Mouse (Mus musculus) testis, postnatal 10 days (tissue): ENCODE data around the gene Cbx8.

Source experiments
- DNase-seq: peaks from one replicate; pipeline ENCODE4 v3.0.0; 2021; ENCODE audit warnings: low spot score

The Cbx8 gene

DNA sequence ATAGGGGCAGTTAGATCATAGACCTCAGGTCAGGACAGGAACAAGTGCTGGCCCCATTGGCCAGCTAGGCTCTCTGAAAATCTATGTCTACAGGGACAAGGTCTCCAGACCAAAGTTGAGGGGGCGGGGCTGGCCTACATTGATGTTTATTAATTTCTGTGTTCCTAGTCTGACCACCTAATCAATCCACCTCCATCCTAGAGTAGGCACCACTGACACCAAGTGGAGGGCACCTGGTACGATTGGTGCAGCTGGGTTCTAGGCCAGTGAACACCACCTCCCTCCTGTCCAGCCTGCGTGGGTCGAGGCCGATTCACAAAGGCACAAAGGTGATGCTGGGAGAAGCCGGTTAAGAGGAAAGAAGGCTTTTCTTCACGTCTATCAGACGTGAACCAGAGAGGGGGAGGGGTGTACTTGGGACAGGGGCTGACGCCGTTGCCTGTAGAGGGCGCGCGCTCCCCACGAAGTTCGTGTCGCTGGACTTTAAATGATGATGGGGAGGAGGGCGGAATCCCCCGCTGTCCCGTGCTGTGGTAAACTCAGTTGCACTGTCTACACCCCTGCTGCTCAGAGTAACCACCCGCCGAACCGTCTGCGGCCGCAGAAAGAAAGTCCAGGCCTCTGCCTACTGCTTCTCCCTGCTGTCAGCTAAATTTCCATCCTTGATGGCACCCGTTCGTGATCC is 6.8 kb downstream of the Cbx8 start:
- peak; percentile 93 for DNase-seq

DNA sequence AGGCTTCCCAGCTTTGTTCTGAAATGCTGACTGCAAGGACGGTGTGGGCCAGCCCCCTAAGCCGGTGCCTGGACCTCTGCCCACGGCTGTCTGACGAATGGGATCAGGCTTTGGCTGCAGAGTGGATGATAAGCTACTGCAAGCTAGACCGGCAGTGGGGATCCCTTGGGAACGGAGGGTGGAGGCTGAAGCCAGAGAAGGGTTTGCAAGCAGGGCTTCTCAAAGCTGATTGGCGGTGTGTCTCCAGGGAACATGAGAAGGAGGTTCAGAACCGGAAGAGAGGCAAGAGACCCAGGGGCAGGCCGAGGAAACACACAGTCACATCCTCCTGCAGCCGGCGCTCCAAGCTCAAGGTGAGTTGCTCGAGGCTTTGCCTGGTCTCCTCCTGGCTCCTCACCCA is 14.6 kb downstream of the Cbx8 start:
- no peak for DNase-seq

DNA sequence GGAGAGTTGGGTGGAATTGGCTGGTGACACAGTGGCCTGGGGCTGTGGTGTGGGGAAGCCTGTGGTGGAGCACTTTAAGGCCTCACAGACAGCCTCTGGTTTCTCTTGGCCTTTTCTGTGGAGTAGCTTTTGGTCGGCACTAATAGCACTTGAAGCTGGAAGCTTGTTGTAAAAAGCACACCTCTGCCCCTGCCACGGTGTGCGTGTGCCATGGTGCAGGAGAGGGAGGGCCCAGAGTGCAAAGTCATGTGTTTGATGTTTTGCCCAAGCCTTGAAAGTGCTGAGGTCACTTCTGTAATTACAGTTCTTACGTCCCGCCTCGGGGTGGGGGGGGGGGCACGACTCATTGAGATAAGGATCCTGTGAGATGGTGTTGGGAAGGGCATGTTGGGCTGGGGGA is 16.5 kb downstream of the Cbx8 start:
- no peak for DNase-seq

- DNase-seq, result peak; percentile 72
These were observed 17.2 kb downstream of the Cbx8 start for GRCm38 (mm10) chr11:119023616-119023980.

GRCm38 (mm10) chr11:119022895-119023615 is 17.7 kb downstream of the Cbx8 start, which contains the start of gene Cbx2:
TSS of gene Cbx2 (plus strand) at chr11:119022962.
- DNase-seq, result peak; percentile 92

GRCm38 (mm10) chr11:119022068-119022894 is 18.5 kb downstream of the Cbx8 start:
- no peak for DNase-seq

- no peak for DNase-seq
These were observed 19.6 kb downstream of the Cbx8 start for GRCm38 (mm10) chr11:119021180-119021579.

DNA sequence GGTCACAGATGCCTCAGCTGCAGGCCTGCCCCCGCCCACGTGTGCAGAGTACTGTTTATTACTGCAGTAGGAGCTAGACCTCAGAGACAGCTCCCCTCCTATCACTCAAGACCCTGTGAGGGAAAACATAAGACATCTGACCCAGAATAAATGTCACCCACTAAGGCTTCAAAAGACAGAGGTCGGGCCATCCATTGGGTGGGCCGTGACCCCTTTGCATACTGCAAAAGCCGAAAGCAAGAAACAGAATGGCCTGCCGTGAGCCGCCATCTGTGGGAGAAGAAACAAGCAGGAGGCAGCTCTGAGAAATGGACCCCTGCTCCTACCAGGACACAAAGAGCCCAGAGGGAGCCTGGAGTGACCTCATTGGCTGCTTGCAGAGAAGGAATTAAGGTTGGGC is 23.3 kb downstream of the Cbx8 start:
- DNase-seq, result no peak

DNA sequence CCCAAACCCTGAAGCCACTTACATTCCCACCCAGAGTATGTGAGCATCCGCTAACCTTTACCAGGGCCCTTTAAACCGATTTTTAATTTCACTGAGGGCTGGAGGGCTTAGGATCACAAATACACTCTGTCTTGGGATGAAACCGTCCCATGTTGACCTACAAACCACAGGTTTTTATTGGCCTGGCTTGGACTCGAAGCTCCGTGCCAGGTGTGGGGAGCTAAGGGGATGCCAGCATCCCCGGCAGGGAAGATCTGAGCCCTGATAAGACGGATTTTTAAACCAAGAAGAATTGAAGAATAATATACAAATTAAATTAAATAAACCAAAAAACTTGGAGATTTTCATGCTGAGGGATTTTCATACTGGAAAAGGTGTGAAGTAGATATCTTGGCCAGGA is 26.3 kb downstream of the Cbx8 start:
- no peak for DNase-seq

DNA sequence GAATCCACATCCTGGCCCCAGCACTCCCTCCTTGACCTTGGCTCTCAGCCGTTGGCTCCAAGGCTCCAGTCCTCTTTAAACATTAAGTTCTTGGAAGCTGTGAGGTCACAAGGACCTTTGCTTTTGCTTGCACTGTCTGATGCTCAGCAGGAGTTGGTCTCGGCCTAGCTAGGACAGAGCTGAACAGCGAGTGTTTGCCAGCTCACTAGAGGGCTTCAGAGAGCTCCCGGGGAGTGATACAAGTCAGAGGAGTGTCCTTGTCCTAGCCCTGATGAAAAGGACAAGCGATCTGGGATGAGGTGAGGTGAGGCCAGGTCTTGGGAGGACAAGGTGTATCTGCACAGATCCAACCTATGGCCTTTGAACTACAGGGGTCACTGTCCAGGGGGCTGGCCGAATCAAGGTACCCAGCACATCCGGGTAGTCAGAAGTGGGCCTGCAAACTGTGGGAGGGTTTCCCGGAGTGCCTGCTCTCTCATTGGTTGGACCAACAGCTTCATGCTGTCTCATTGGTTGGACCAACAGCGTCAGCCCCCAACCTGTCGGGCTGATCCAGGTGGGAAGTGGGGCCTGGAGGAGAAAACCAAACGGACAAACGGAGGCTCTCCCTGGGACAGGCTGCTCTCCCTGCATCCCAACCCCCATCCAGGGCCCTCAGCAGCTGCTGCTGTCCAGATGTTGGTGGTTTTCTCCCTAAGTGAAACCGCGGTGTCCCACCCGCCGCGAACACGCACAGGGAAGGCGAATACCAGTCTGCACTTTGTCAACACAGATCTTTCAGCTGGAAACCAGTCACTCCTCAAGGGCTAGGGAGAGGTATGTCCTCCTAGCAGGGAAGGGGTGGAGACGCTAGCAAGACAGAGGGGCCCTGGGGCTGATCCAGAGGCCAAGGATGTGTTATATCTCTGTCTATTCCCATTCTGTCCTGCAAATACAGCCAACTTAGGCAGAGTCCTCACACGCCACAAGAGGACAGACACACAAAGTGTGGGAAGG is 33.0 kb downstream of the Cbx8 start:
- DNase-seq, result no peak

DNA sequence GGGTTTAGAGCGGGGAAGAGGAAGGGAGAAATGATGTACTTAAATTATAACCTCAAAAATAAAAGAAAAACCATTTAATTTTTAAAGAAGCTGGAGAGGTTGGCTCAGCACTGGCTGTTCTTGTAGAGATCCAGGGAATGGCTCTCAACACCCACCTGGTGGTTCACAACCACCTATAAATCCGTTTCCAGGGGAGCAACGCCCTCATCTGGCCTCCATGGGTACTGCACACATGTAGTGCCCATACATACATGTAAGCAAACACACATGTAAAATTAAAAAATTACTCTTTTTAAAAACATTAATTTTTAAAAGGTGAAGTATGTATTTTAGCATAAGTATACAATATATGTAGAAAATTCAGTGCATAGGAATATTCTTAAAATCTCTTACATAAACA is 34.3 kb downstream of the Cbx8 start:
- no peak for DNase-seq

DNA sequence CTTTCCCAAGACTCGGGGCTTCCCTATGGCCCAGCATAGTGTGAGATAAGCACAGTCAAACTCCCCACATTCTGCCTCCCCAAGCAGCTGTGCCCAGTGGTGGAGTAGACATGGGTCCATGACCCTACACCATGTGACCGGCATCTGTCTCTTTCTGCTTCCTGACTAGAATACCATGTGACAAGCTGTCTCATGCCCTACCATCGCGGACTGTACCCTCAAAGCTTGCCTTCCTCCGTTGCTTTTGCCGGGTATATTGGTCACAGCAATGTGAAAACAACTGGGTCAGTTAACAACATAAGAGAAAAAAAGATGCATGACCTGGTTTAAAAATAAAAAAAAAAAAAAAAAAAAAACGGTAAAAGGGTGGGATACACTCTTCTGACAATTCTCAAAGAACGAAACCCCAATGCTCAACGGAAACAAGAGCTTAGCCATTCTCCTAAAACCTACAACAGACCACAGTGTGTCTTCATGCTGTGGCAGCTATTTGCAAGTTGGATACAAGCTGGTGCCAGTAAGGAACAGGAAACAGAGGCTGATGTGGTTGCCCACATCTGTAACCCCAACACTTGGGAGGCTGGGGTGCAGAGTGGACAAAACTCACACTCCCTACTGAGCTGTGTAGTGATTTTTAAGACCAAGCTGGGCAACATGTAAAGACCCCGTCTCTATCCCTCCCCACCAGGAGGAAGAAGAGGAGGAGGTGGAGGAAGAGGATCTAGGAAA is 35.1 kb downstream of the Cbx8 start:
- DNase-seq, result no peak

DNA sequence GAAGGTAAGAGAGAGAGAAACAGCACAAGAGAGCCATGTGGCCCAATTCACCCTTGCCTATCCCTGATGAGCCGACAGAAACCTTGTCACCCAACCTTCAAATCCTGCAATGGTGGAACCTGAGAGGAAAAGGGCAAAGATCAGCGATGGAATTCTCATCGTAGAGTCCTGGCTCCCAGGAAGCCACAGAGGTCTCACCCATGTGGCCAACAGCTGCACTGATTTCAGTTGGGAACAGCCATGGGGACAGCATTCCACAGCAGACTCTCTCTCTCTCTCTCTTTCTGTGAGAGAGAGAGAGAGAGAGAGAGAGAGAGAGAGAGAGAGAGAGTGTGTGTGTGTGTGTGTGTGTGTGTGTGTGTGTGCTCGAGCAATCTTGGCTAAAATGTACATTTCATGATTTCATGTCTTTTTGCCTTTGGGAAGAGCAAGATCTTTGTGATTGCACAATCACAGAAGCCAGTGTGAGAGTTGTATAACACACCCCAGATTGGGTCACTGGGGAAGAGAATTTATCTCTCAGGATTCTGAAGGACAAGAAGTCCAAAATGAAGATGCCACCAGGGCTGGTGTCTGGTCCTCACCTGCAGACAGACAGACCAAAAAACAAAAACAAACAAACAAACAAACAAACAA is 39.2 kb downstream of the Cbx8 start:
- DNase-seq, result no peak

GRCm38 (mm10) chr11:119000877-119001276 is 39.9 kb downstream of the Cbx8 start:
- no peak for DNase-seq

DNA sequence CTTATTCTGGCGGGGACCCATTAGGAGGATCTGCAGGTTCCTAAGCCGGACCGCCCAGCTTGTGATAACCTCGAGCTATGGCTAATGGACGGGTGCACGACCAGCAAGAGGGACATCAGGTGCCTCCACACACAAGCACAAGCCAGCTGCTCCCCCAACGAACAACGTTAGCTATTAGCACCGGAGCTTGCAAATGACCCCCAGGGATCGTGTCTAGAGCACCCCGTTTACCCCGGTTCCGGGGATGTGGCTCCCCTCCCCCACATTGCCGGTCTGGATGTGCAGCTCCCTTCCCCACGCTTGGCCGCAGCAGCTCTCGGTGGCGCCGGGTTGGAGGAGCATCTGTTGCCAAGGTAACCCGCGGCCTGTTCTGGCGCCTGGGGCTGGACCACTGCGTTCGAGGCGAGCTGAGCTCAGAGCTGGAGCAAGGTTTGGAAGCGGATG is 41.4 kb downstream of the Cbx8 start:
- DNase-seq, result peak; percentile 64

DNA sequence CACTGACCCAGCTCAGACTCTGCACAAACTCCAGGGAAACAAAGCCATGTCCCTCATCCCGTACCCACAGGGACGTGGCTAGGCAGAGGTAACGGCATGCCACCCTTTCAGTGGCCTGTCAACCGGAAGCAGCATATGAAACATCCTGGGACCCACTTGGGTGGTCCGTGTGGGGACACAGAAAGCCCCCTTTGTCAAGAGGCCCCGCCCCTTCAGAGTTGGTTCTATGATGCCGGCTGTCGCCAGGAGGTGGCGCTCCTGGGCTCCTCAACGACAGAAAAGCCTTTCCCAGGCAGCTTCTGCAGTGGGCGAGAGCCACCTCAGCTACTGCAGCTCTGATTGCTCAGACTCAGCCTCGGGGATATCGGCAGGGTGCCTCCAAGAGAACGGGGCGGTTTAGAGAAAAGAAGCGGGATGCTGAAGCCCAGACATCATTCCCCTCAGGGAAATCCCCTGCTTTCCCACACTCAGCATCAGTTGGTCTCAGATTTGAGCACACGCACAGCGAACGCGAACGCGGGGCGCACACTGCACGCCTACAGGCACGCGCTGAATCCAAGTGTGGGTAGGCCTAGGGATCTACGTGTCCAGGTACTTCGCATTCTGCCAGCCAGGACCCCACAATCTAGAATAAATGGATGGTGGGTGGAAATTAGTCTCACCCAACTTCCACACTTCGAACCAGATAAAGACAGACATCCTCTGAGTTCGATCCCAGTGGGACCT is 42.1 kb downstream of the Cbx8 start:
- peak; percentile 89 for DNase-seq

GRCm38 (mm10) chr11:118997182-118997581 is 43.6 kb downstream of the Cbx8 start:
- DNase-seq, result peak; percentile 65

GRCm38 (mm10) chr11:118995448-118995847 is 45.3 kb downstream of the Cbx8 start:
- DNase-seq, result no peak

DNA sequence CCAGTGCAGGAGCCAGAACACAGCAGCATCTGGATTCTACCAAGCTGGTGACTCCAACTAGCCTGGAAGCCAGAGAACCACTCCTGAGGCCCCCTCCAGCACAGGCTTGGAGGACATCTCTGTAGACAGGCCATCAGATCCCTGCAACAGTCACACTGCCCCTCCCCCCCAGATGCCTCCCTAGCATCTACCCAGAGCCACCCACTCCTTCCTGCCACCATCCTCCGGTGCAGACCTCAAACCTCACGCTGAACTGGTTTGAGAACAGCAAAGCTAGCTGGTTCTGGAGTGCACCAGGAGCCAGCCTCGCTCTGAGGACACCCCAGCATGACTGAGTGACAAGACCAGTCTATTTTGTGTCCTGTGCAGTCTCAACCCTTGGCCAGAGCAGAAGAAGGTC is 48.0 kb downstream of the Cbx8 start:
- no peak for DNase-seq

- no peak for DNase-seq
These were observed 52.8 kb downstream of the Cbx8 start, which contains the start of gene Enpp7 for GRCm38 (mm10) chr11:118987999-118988398. TSS of gene Enpp7 (plus strand) at chr11:118988188.
